ENCODE assay signal across 32 mouse cellular contexts in the genomic region with DNA sequence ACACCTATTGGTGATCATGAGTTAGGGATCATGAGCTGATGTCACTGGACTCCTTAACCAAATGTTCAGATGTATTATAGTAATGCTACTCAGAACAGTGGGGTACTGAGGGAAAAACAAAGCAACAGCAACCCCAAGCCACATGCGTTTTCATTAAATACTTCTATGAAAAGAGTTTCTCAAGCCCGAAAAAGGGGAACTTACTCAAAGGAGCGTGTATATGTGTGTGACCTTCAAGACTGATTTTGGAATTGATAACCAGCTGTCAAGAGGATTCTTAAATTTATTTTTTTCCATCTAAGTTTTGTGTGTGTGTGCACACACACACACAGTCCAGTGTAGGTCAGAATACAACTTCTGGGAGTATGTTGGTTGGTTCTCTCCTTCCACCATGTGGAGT. TPM values are rescaled to one million over a fixed set of nuclear protein-coding genes. Genes with fewer than 3 reads are reported as not detected.
"Had no signal": no experiment of that assay in that cellular context is flagged by ENCODE, and none has a peak within 500 bp of the region (broad histone marks: within the 10 kb centered on the region; RNA-seq: fewer than 3 reads in every experiment).

No protein-coding gene starts in this region.

- H3K9me3 ChIP-seq: limb, embryonic 10.5 days; limb, embryonic 12.5 days; limb, embryonic 13.5 days; limb, embryonic 15.5 days; liver, embryonic 12.5 days; liver, embryonic 13.5 days; liver, embryonic 15.5 days; lung, embryonic 15.5 days; megakaryocyte, embryonic 14.5 days; midbrain, embryonic 10.5 days; midbrain, embryonic 12.5 days; midbrain, embryonic 13.5 days; midbrain, embryonic 15.5 days; neural tube, embryonic 12.5 days; neural tube, embryonic 13.5 days had no signal

- ATAC-seq: liver, embryonic 12.5 days; liver, postnatal 0 days; lung, postnatal 0 days; midbrain, embryonic 13.5 days; midbrain, embryonic 15.5 days; midbrain, embryonic 16.5 days had no signal

- H3K4me1 ChIP-seq: liver, embryonic 12.5 days; liver, embryonic 13.5 days; liver, embryonic 15.5 days; lung, embryonic 15.5 days; megakaryocyte, embryonic 14.5 days; midbrain, embryonic 10.5 days; midbrain, embryonic 12.5 days; midbrain, embryonic 13.5 days; midbrain, embryonic 15.5 days; neural tube, embryonic 12.5 days; neural tube, embryonic 13.5 days had no signal

- H3K4me3 ChIP-seq: limb, embryonic 10.5 days; limb, embryonic 12.5 days; limb, embryonic 13.5 days; limb, embryonic 15.5 days; liver, embryonic 12.5 days; liver, embryonic 13.5 days; liver, embryonic 15.5 days; lung, embryonic 15.5 days; megakaryocyte, embryonic 14.5 days; midbrain, embryonic 10.5 days; midbrain, embryonic 12.5 days; midbrain, embryonic 13.5 days; midbrain, embryonic 15.5 days; myocyte; neural tube, embryonic 12.5 days; neural tube, embryonic 13.5 days had no signal

- H3K9ac ChIP-seq: limb, embryonic 12.5 days; limb, embryonic 13.5 days; limb, embryonic 15.5 days; liver, embryonic 12.5 days; liver, embryonic 13.5 days; liver, embryonic 14.5 days; liver, embryonic 15.5 days; liver, postnatal 0 days; lung, embryonic 14.5 days; lung, embryonic 15.5 days; midbrain, embryonic 12.5 days; midbrain, embryonic 13.5 days; midbrain, embryonic 15.5 days; neural tube, embryonic 12.5 days; neural tube, embryonic 13.5 days had no signal

- H3K27me3 ChIP-seq: limb, embryonic 12.5 days; limb, embryonic 13.5 days; limb, embryonic 15.5 days; liver, embryonic 15.5 days; lung, embryonic 15.5 days; midbrain, embryonic 12.5 days; midbrain, embryonic 13.5 days; midbrain, embryonic 15.5 days; neural tube, embryonic 12.5 days; neural tube, embryonic 13.5 days had no signal

- H3K27ac ChIP-seq: limb, embryonic 10.5 days; limb, embryonic 12.5 days; limb, embryonic 13.5 days; limb, embryonic 15.5 days; liver, embryonic 12.5 days; liver, embryonic 13.5 days; liver, embryonic 14.5 days; liver, embryonic 15.5 days; lung, embryonic 15.5 days; macrophage; midbrain, embryonic 10.5 days; midbrain, embryonic 12.5 days; midbrain, embryonic 13.5 days; midbrain, embryonic 15.5 days; neural tube, embryonic 12.5 days; neural tube, embryonic 13.5 days had no signal

- H3K36me3 ChIP-seq: limb, embryonic 10.5 days; limb, embryonic 12.5 days; limb, embryonic 13.5 days; limb, embryonic 15.5 days; liver, embryonic 12.5 days; liver, embryonic 13.5 days; liver, embryonic 15.5 days; lung, embryonic 15.5 days; midbrain, embryonic 10.5 days; midbrain, embryonic 12.5 days; midbrain, embryonic 13.5 days; midbrain, embryonic 15.5 days; neural tube, embryonic 12.5 days; neural tube, embryonic 13.5 days had no signal

- DNase-seq: left cerebral cortex, postnatal 4 days; liver; liver, embryonic 13.5 days; liver, postnatal 0 days; lung, adult 18-20 months; lung, adult 2 months; lung, embryonic 14.5 days; lung, postnatal 10 days; lung, postnatal 14 days; lung, postnatal 36 days; lung, postnatal 4 days; midbrain, embryonic 14.5 days had no signal

RNA-seq across cellular contexts. Expression of a gene that starts 49.9 kb away (rescaled TPM):
- total RNA-seq: liver, adult 2 months had no signal
- polyA plus RNA-seq: macrophage, myocyte had no signal
